Mouse (Mus musculus) lung, postnatal 14 days (tissue): ENCODE measurements at regions not wholly inside any gene's neighbourhood (a gene's known extent, or its start where the extent isn't known, plus 50 kb on each side); places are given as distances from the start of the nearest gene placed in this dataset.
"Not testable (repeated sequence)": the region's sequence is repeated elsewhere in the genome, so short reads cannot be mapped to it uniquely, and the experiment has no call there.

Experiments used
- DNase-seq: peaks from one replicate; pipeline ENCODE4 v3.0.0; 2021

DNA sequence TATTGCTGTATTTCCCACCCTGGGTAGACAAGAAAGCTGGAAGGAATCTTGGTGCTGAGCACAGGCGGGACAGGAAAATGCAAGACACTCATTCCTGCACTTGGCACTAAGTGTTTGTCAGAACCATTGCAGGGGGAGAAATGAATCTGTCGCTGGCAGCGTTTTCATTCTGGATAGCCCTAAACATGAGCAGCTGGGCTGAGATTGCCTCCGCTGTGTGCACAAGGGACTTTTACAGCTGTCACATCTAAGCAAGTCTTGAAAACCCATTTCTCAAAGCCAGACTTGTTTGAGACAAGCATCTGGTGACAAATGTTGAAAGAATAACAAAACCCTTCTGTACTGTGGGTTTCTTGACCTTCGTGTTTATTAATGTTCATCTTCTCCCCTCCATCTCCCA lies 438.4 kb upstream of the Jmjd1c start:
- no peak for DNase-seq

- DNase-seq: no peak
These were observed 412.8 kb upstream of the Jmjd1c start for GRCm38 (mm10) chr10:66683160-66683559.

DNA sequence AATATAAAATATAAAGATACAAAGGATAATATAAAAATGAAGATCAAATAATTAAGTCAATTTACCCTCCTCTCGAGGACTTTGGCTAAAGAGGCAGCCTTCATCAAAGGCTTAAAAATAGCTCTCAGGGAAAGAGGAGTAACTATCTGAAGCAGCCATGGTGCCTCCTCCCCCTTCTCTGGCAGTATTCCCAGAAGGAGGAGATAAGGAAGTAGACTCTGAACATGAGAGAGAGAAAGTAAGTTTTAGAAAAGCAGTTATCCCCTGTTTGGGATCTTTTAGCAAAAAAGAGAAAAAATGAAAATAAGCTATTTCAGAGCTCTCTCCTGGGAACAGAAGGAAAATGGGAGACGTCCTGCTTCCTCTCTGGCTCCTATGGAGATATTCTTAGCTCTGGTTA lies 406.7 kb upstream of the Jmjd1c start:
- DNase-seq: not testable (repeated sequence)

- DNase-seq: no peak
These were observed 401.2 kb upstream of the Jmjd1c start for GRCm38 (mm10) chr10:66694549-66695285.

GRCm38 (mm10) chr10:66714926-66715325 lies 381.0 kb upstream of the Jmjd1c start:
- DNase-seq: not testable (repeated sequence)

- DNase-seq: peak; percentile 24
These were observed 378.0 kb upstream of the Jmjd1c start for GRCm38 (mm10) chr10:66717909-66718308.

GRCm38 (mm10) chr10:66719796-66720195 lies 376.1 kb upstream of the Jmjd1c start:
- DNase-seq: peak; percentile 27

DNA sequence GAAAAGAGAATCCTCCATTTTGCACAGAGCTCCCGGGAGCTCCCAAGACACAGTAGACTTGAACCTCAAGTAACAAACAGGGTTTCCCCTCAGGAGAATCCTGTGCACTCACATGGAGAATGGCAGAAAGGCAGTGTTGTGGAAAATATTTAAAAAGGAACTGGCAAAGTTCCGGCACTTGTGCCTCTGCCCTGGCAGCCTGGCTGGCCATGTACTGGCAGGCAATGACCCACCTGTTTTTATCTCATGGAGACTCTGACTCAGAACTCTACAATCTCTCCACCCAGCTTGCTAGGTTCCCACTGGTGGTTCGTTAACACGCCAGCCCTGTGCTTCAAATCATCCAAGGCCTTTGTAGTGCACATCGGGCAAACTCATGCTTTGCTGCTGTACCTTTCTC lies 362.3 kb upstream of the Jmjd1c start:
- no peak for DNase-seq

- DNase-seq: no peak
These were observed 361.1 kb upstream of the Jmjd1c start for GRCm38 (mm10) chr10:66734853-66735252.

DNA sequence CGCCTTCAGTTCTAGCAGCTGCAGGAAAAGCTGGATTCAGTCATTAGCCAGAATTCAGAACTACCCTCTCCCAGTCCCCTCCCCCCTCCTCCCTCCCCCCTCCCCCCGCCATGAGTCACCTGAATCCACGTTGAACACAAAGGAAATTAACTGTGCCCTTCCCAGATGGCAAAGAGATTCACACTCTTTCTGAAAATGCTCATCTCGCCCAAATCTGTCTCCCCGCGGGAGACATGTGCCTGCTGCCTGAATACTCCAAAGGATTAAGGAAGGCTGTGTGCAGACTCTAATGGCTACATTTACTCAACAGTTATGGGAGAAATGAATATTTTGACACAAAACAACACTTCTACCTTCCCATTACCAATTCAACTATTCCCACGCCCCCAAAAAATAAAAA lies 356.9 kb upstream of the Jmjd1c start:
- DNase-seq: no peak

- DNase-seq: peak; percentile 46
These were observed 354.1 kb upstream of the Jmjd1c start for GRCm38 (mm10) chr10:66741819-66742218.

DNA sequence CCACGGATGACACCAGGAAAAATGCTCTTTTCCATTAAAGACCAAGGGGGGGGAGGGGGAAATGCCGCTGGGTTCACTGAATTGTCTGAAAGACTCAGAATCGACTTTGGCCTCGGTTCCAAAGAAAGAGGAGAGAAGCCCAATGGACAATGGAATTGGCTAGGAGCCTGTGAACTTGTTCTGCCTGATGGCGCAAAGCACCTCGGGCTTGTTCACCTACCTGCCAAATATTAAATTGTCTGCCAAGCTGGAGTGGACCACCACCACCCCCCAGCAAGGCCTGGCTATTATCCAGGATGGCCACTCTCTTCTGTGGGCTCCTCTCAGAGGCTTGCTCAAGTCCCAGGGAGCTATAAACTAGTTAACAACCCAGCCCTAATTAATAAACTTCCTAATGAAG lies 352.7 kb upstream of the Jmjd1c start:
- DNase-seq: no peak

GRCm38 (mm10) chr10:66745871-66746270 lies 350.1 kb upstream of the Jmjd1c start:
- DNase-seq: no peak

DNA sequence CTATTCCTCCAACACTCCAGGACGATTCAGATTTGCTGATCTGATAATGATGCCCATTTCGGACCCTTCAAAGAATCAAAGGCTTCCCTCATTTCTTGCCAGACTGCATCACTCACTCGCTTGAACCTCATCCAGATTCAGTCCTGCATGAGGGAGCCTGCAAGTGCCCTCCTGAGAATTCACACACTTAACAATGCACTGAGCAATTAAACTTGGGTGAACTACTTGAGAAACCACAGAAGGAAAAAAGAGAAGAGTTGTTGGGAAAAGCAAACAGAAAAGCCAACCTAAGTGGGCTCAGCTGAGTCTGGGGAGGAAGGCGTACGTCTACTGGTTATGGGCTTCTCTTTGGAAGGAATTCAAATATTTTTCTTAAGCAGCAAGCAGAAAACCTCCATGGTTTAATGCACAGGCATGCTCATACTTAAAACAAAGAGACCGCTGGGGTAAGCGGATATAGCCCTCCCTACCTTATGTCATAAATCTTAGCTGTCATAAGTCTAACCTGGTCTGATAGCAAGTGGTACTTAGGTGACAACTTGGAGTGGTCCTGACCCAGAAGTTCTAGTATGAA lies 343.6 kb upstream of the Jmjd1c start:
- DNase-seq: peak; percentile 5

- DNase-seq: no peak
These were observed 339.1 kb upstream of the Jmjd1c start for GRCm38 (mm10) chr10:66756866-66757265.

DNA sequence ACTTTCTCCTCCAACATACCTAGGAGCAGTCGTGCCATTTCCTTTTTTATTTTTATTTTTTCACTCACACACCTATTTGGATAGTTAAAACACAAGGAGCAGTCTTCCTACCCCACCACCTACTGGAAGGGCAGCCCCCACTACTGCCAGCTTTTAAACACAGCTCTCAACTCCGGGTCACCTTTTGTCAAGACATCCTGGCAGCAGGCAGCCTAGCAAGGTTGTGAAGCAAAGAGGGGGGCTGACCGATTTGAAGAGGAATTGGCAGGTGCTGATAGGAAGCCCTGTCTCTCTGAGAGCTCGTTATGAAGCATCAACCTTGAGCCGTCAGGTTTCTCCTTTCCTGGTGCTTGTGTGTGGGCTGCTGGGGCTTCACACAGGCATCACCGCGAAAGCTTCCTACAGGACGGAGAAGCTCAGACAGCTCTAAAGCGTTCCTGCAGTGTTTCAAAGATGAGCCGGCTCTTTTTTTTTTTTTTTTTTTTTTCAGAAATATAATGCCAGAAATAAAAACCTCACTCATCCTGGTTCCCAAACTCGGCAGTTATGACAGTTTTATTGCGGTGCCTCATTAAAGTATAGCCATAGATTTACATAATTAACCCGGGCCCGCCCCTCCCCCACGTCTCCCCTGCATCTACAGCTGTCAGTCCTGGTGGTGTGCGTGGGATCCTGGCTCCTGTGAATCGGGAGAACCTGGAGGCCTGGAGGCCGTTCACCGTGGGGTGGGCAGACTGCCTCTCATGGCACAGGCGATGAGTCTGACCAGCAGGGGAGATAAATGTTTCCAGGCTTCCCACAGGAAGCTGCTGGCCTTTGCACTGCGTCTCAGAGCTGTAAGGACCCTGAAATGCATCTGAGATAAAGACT lies 325.5 kb upstream of the Jmjd1c start:
- no peak for DNase-seq

GRCm38 (mm10) chr10:66780335-66781170 lies 315.4 kb upstream of the Jmjd1c start:
- DNase-seq: peak; percentile 5

GRCm38 (mm10) chr10:66781171-66781510 lies 314.8 kb upstream of the Jmjd1c start:
- no peak for DNase-seq

DNA sequence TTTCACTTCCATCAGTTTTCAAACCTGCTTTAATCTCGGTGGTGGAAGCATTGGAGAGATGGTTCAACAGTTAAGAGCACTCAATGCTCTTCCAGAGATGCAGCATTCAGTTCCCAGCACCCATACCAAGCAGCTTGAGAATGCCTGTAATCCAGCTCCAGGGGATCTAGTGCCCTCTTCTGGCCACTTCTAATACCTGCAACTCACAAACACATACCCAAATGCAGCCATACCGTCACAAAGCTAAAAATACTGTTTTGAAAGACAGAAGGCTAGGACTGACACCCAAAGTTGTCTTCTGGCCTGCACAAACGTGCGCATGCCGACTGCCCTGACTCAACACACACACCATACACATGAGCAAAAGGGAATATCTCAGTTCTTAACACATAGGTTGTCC lies 313.9 kb upstream of the Jmjd1c start:
- DNase-seq: no peak

DNA sequence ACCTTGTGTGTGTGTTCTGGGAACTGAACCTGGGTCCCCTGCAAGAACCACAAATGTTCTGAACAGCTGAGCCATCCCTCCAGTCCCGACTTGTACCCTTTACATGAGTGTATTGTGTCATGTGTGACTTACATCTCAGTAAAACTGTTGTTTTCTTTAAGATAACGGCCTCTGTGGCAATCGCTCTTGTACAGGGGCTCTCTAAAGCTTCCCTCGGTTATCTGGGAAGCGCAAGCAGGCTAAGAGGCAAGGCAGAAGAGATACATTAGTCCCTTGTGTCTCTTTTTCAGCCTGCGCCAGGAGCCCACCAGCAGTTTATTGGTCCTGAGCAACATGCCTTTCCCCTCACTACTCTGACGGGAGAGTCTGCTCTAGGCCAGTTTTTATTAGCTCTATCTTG lies 308.1 kb upstream of the Jmjd1c start:
- DNase-seq: no peak

DNA sequence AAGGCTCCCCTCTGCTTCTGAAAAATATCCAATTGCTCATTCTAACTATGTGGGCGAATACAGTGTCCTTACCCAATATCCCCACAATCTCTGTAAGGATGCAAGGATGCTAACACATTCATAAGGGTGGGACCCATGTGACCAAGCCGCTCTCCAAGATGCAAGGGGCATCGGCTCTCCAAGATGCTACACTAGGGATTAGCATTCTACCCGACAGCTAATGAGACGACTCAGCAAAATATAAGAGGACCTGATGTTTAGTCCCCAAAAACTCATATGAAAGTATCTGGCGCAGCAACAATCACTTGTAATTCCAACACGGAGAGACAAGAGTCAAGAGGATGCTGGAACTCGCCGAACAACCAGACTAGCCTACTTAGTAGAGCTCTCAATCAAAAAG lies 299.6 kb upstream of the Jmjd1c start:
- DNase-seq: no peak

GRCm38 (mm10) chr10:66802691-66803090 lies 293.2 kb upstream of the Jmjd1c start:
- no peak for DNase-seq
